Mouse (Mus musculus) kidney, embryonic 16.5 days (tissue): ENCODE measurements around the gene Casd1. TPM values are rescaled to one million over a fixed set of nuclear protein-coding genes. Genes with fewer than 3 reads are reported as not detected.
"Not testable (repeated sequence)": the region's sequence is repeated elsewhere in the genome, so short reads cannot be mapped to it uniquely, and the experiment has no call there.

Experiments
- ATAC-seq: fragments of 200-750 bp; cut with Nextera tagmentation; 2 replicates; pipeline ENCODE4 v1.8.0; 2017; ENCODE audit warnings: moderate TSS enrichment; ENCODE audit not compliant: low FRiP score, low TSS enrichment
- H3K27ac ChIP-seq: fragments of 300-500 bp; sonication (generic); 2 replicates; pipeline ENCODE4 v1.5.1; 2014; ENCODE audit warnings: low read length
- H3K27me3 ChIP-seq: fragments of 300-500 bp; sonication (generic); 2 replicates; pipeline ENCODE4 v1.6.1; 2014; ENCODE audit warnings: low read length, control low read depth, mixed read lengths; ENCODE audit not compliant: insufficient read depth
- H3K36me3 ChIP-seq: fragments of 300-500 bp; sonication (generic); 2 replicates; pipeline ENCODE4 v1.6.1; 2014; ENCODE audit warnings: low read length, control low read depth, mixed read lengths; ENCODE audit not compliant: insufficient read depth
- H3K4me1 ChIP-seq: fragments of 300-500 bp; sonication (generic); 2 replicates; pipeline ENCODE4 v1.6.1; 2014; ENCODE audit warnings: low read length, control low read depth, mixed read lengths; ENCODE audit not compliant: insufficient read depth
- H3K4me2 ChIP-seq: fragments of 300-500 bp; sonication (generic); replicated peaks from 2 replicates; pipeline ENCODE4 v1.6.1; 2014; ENCODE audit warnings: low read depth, low read length
- H3K4me3 ChIP-seq: fragments of 300-500 bp; sonication (generic); 2 replicates; pipeline ENCODE4 v1.5.1; 2014; ENCODE audit warnings: mild to moderate bottlenecking, low read length
- H3K9ac ChIP-seq: fragments of 300-500 bp; sonication (generic); replicated peaks from 2 replicates; pipeline ENCODE4 v1.6.1; 2014; ENCODE audit warnings: low read length
- H3K9me3 ChIP-seq: fragments of 300-500 bp; sonication (generic); 2 replicates; pipeline ENCODE4 v1.6.1; 2016; ENCODE audit warnings: low read length, control low read depth
- WGBS: fragments of 180-500 bp; shearing (Covaris S2); extraction: QIAGEN DNeasy Blood & Tissue Kit; methylation state at CpG from one replicate; pipeline ENCODE4 v1.1.7; 2014; 5-methylcytosine and 5-hydroxymethylcytosine counted together
- polyA plus RNA-seq: library from polyadenylated mRNA; unstranded; fragments of >200 nt; fragmentation: Nextera tagmentation; extraction: Ambion mirVana; gene quantifications from 2 replicates; pipeline ENCODE4 v1.2.1, GENCODE M21; 2015

Gene Casd1
- polyA plus RNA-seq, 1 experiment from 2014 or later = 30.1 TPM

DNA sequence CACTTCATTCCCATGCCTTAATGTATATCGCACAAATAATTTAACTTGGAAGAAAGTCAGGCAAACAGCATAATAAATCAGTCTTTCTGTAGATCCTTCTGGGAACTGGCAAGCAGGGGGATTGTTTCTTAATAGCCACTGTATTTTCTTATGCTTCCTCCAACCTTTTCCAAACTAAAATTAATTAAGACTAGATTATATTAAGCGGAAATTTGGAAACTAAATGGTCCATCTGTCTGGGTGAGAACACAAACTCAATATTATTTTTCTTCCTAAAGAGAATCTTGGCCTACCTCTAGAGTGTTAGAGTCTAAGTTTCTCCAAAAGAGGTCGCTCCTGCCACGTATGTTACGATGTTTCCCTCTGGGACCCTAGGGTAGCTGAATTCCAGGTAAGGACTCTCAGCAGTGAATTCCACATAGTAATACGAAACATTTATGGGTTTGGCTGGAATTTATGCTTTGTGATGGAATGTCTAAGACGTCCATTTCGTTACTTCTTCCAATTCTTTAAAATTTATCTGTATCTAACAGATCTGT is 52.0 kb downstream of the Casd1 start:
- WGBS = 76% methylated on average over 8 of the region's 8 CpGs
- Histone ChIP-seq H3K27ac (no peak overlapping the region), H3K27me3 (no peaks in the 10 kb centered on the region), H3K4me1 (no peaks in the 10 kb centered on the region), H3K4me3 (no peak overlapping the region), H3K9me3 (no peaks in the 10 kb centered on the region; the same call in 1 of the 2 replicates), H3K9ac (no peak overlapping the region), H3K4me2 (no peak overlapping the region), H3K36me3 (no peaks in the 10 kb centered on the region)
- ATAC-seq = no peak

DNA sequence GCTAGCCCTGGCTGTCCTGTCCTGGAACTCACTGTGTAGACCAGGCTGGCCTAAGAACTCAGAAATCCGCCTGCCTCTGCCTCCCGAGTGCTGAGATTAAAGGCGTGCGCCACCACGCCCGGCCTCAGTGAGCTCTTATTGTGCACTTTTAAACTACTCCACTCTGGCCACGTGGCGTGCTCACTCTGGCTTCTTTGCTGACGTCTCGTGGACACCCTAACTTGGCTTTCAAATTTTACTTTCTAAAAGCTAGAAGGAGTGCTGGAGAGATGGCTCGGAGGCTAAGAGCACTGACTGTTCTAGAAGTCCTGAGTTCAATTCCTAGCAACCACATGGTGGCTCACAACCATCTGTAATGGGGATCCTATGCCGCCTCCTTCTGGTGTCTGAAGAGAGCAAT is 53.1 kb downstream of the Casd1 start:
- not testable (repeated sequence) for ATAC-seq

DNA sequence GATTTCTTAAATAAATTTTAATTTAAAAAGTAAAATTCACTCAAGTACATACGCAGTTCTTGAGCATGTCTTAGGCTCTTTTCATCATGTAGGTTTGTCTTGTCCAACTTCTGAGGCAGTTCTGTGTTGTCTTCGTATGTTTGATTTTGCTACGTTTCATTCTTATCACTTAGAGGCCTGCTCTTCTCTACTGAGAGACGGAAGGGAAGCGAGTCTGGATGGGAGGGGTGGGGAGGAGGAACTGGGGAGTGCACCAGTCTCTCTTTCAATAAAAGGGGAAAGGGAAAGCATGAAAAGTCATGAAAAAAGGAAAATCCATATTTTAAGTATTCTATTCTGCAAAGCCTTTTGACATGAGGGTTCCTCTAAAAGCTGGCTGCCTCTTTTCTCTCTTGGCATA is 54.8 kb downstream of the Casd1 start:
- 77% methylated on average over 5 of the region's 5 CpGs for WGBS
- no peak overlapping the region for H3K27ac ChIP-seq
- no peaks in the 10 kb centered on the region for H3K27me3 ChIP-seq

More for the DNA sequence above, 53.1 kb downstream of the Casd1 start:
- not testable (repeated sequence) for H3K27ac ChIP-seq, H3K4me2 ChIP-seq, H3K9ac ChIP-seq, H3K36me3 ChIP-seq, H3K4me3 ChIP-seq, H3K9me3 ChIP-seq, H3K27me3 ChIP-seq, H3K4me1 ChIP-seq
- 95% methylated on average over 12 of the region's 12 CpGs for WGBS

DNA sequence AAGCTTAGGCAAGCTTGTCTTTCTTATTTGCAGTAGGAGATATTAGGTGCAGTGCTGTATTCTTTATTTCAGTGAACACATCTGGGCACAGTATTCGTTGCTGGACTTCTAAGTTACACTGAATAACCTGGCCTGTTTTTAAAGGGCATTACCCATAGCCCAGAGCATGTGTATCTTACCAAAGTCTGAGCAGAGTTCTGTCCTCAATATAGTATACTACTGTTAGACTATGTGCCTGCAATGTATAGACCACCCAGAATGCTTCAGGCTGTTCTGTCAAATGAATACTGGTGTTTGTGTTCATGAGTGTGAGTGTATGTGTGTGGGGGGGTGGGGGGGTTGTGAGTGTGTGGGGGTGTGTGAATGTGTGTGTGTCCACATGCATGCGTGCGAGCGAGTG is 55.3 kb downstream of the Casd1 start:
- ATAC-seq = no peak

More for the DNA sequence above, 54.8 kb downstream of the Casd1 start:
- Histone ChIP-seq H3K36me3 (no peaks in the 10 kb centered on the region), H3K4me1 (no peaks in the 10 kb centered on the region), H3K9me3 (no peaks in the 10 kb centered on the region; the same call in 1 of the 2 replicates), H3K4me2 (no peak overlapping the region), H3K4me3 (no peak overlapping the region), H3K9ac (no peak overlapping the region)
- ATAC-seq = no peak

DNA sequence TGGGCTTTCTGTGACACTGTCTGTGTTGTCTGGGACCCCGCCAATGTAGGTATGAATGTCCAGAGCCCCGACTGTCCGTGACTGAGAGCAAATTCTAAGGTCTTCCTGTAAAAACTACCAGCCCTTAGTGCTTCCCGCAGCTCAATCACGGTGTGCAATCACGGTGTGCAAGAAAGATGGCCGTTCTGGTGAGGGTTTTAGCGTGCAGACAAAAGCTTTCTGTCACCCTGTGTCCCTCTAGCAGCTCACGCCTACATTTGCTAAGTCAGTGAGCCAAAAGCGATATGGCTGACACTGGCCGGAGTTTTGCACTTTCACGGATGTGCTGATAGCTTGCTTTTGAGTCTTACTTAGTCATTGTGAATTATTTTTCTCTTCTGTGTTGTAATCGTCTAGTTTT is 58.2 kb downstream of the Casd1 start:
- no peak overlapping the region for H3K4me3 ChIP-seq
- no peak overlapping the region for H3K9ac ChIP-seq
- no peaks in the 10 kb centered on the region for H3K27me3 ChIP-seq
- no peak overlapping the region for H3K4me2 ChIP-seq
- no peak for ATAC-seq
- no peak overlapping the region for H3K27ac ChIP-seq
- H3K36me3 ChIP-seq = no peaks in the 10 kb centered on the region
- H3K9me3 ChIP-seq = no peaks in the 10 kb centered on the region
- 90% methylated on average over 13 of the region's 13 CpGs for WGBS
- no peaks in the 10 kb centered on the region for H3K4me1 ChIP-seq

More for the DNA sequence above, 55.3 kb downstream of the Casd1 start:
- 91% methylated on average over 4 of the region's 4 CpGs for WGBS
- H3K4me2 ChIP-seq = no peak overlapping the region
- H3K4me1 ChIP-seq = no peaks in the 10 kb centered on the region
- H3K27ac ChIP-seq = no peak overlapping the region
- H3K4me3 ChIP-seq = no peak overlapping the region
- no peaks in the 10 kb centered on the region; the same call in 1 of the 2 replicates for H3K9me3 ChIP-seq
- no peaks in the 10 kb centered on the region for H3K27me3 ChIP-seq
- no peaks in the 10 kb centered on the region for H3K36me3 ChIP-seq
- H3K9ac ChIP-seq = no peak overlapping the region

DNA sequence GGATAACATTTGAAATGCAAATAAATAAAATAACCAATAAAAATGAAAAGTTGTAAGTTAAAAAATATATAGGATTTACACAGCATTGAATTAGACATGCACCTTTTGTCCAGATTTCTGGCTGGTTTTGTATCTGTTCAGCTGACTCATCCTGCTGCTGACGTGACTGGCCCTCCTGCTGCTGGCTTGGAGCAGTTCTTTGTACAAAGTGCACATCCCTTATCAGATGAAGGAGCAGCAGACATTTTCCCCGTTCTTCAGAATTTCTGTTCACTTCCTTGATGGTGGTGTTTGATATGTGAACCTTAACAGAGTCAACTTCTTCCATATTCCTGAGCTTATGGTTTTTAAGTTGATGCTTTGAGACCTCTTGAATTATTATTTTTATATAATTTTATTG is 62.9 kb downstream of the Casd1 start:
- no peak overlapping the region for H3K27ac ChIP-seq
- WGBS = 60% methylated on average over 2 of the region's 2 CpGs
- no peak overlapping the region for H3K4me3 ChIP-seq
- H3K9me3 ChIP-seq = no peaks in the 10 kb centered on the region
- ATAC-seq = no peak
- no peak overlapping the region for H3K9ac ChIP-seq
- no peaks in the 10 kb centered on the region for H3K36me3 ChIP-seq
- no peak overlapping the region for H3K4me2 ChIP-seq
- H3K27me3 ChIP-seq = no peaks in the 10 kb centered on the region
- H3K4me1 ChIP-seq = no peaks in the 10 kb centered on the region

DNA sequence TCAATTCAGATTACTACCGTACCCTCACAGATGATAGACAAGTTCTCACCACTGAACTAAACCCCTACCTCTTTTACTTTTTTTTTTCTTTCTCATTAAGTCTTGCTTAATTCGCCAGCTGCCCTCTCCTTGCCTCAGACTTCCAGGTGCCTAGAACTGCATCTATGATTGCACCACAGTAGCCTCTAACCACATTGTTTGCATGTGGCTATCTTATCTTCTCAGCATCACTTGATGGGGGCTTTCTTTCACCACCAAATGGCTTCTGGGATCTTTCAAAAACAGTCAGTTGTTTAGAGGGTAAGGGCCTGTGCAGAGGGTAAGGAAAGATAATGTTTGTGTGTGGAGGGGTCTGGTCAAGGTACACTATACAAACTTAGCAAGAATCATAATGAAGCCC is 63.7 kb downstream of the Casd1 start:
- no peak for ATAC-seq

DNA sequence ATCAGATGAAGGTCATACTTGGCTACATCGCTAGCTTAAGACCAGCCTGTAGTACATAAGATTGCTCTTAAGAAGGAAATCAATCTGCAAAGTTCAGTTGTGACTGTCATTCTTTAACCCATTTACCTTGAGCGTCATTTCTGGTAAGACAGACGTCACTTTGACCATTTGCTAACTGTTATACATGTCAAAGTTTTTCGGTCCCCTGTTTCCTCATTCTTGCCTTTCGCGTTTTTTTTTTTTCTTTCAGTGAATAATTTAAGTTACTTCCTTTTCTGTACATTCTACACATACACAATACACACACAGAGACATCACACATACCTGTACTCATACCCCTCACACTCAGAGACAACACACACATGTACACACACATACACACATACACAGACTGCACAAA is 64.5 kb downstream of the Casd1 start:
- H3K9ac ChIP-seq = no peak overlapping the region
- ATAC-seq = no peak
- H3K4me2 ChIP-seq = no peak overlapping the region
- no peaks in the 10 kb centered on the region for H3K4me1 ChIP-seq
- no peaks in the 10 kb centered on the region for H3K9me3 ChIP-seq
- no peak overlapping the region for H3K27ac ChIP-seq
- no peak overlapping the region for H3K4me3 ChIP-seq
- WGBS = 90% methylated on average over 6 of the region's 6 CpGs
- no peaks in the 10 kb centered on the region for H3K27me3 ChIP-seq
- H3K36me3 ChIP-seq = no peaks in the 10 kb centered on the region

More for the DNA sequence above, 63.7 kb downstream of the Casd1 start:
- Histone ChIP-seq H3K36me3 (no peaks in the 10 kb centered on the region), H3K9me3 (no peaks in the 10 kb centered on the region), H3K4me2 (no peak overlapping the region), H3K4me1 (no peaks in the 10 kb centered on the region), H3K27ac (no peak overlapping the region), H3K27me3 (no peaks in the 10 kb centered on the region), H3K4me3 (no peak overlapping the region), H3K9ac (no peak overlapping the region)
- 73% methylated on average over 2 of the region's 2 CpGs for WGBS

DNA sequence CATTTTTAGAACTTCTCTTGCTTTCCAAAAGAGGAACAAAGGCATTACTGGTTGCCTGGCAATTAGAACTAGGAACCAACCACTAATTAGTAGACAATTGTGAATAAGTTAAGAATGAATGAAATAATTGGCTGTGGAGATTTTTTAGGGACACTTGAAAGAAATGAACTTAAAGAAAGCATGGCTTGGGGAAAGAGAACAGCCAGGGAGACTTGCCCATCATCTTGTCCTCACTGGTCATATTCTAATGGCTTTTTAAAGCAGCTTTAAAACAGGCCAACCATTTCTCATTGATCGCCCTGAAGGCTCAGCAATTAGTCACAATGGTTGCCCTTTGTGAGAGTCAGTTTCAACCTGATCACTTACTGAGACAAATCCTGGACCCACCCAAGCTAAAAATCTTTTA is 76.7 kb downstream of the Casd1 start:
- no peaks in the 10 kb centered on the region for H3K36me3 ChIP-seq
- H3K4me2 ChIP-seq = no peak overlapping the region
- no peaks in the 10 kb centered on the region for H3K9me3 ChIP-seq
- 35% methylated on average over 1 of the region's 1 CpGs for WGBS
- no peak overlapping the region for H3K27ac ChIP-seq
- H3K27me3 ChIP-seq = no peaks in the 10 kb centered on the region
- H3K9ac ChIP-seq = no peak overlapping the region
- no peak for ATAC-seq
- H3K4me3 ChIP-seq = no peak overlapping the region
- no peaks in the 10 kb centered on the region; the same call in 1 of the 2 replicates for H3K4me1 ChIP-seq

DNA sequence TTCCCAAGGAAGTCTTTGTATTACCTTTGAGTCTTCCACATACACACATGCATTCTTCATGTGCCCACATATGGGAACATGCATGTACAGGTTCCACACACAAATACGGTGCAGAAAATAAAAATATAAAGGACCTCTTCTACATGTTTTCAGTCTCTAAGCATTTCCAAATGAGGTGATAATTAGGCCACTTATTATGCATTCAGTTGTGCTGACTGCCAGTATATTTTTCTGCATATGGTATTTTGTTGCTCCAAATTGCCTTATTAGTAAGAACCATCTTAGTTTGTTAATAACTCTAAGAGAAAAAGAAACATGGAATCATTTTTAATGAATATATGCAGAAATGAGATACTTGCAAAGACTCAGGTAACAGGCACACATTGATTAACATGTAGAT is 79.3 kb downstream of the Casd1 start:
- ATAC-seq = no peak
- Histone ChIP-seq H3K36me3 (no peaks in the 10 kb centered on the region), H3K27me3 (no peaks in the 10 kb centered on the region), H3K4me2 (no peak overlapping the region), H3K27ac (no peak overlapping the region), H3K4me3 (no peak overlapping the region), H3K9ac (no peak overlapping the region), H3K4me1 (peaks cover 3% of the 10 kb centered on the region; the same call in 1 of the 2 replicates), H3K9me3 (no peaks in the 10 kb centered on the region)
- 93% methylated on average over 1 of the region's 1 CpGs for WGBS
